Mouse (Mus musculus): ENCODE data around the gene Cyp3a41a. TPM values are rescaled to one million over a fixed set of nuclear protein-coding genes. Genes with fewer than 3 reads are reported as not detected.
"Not testable (repeated sequence)": the region's sequence is repeated elsewhere in the genome, so short reads cannot be mapped to it uniquely, and the experiment has no call there.

Cyp3a41a gene
- not detected for total RNA-seq (2021)
- long read RNA-seq: 0 reads

GRCm38 (mm10) chr5:145720036-145720435, at the start of gene Cyp3a41a:
Gene Cyp3a41a (minus strand): TSS chr5:145720136.
- not testable (repeated sequence) for DNase-seq (ENCODE audit: low spot score in 2 of 2)

GRCm38 (mm10) chr5:145737512-145737911, 17.6 kb upstream of the Cyp3a41a start:
- DNase-seq (ENCODE audit: low spot score in 2 of 2): not testable (repeated sequence)

GRCm38 (mm10) chr5:145714296-145714695, 5.6 kb downstream of the Cyp3a41a start:
- DNase-seq (ENCODE audit: low spot score in 2 of 2): not testable (repeated sequence)

GRCm38 (mm10) chr5:145707372-145707771, 12.6 kb downstream of the Cyp3a41a start:
- DNase-seq (ENCODE audit: low spot score in 2 of 2): not testable (repeated sequence)

- no peak for DNase-seq (ENCODE audit: low spot score in 2 of 2)
Observed at GRCm38 (mm10) chr5:145662007-145662406, 57.9 kb downstream of the Cyp3a41a start.

GRCm38 (mm10) chr5:145647779-145648178, 72.2 kb downstream of the Cyp3a41a start:
- DNase-seq (ENCODE audit: low spot score in 2 of 2): no peak

Other genes starting within 250 kb of the Cyp3a41a start
- gene Cyp3a41b, start 135.4 kb downstream of the Cyp3a41a start, total RNA-seq (2021): not detected
- not detected for gene Cyp3a44, start 85.7 kb upstream of the Cyp3a41a start, total RNA-seq (2021)
- not detected for gene Cyp3a11, start 159.8 kb upstream of the Cyp3a41a start, total RNA-seq (2021)

Measured in layer of hippocampus, postnatal 10 days (tissue).